Mouse (Mus musculus) hindbrain, postnatal 0 days (tissue): ENCODE measurements at regions not wholly inside any gene's neighbourhood (a gene's known extent, or its start where the extent isn't known, plus 50 kb on each side); places are given as distances from the start of the nearest gene placed in this dataset.

Experiments
- ATAC-seq: fragments of 200-750 bp; cut with Nextera tagmentation; 2 replicates; pipeline ENCODE4 v1.8.0; 2017; ENCODE audit warnings: mild to moderate bottlenecking, moderate TSS enrichment, moderate library complexity
- DNase-seq: peaks from one replicate; pipeline ENCODE4 v3.0.0-alpha.2; 2015; ENCODE audit warnings: low spot score
- H3K27ac ChIP-seq: fragments of 300-500 bp; sonication (generic); 2 replicates; pipeline ENCODE4 v1.5.1; 2014; ENCODE audit warnings: mild to moderate bottlenecking
- H3K27me3 ChIP-seq: fragments of 300-500 bp; sonication (generic); 2 replicates; pipeline ENCODE4 v1.6.1; 2014; ENCODE audit warnings: low read length, mixed read lengths; ENCODE audit not compliant: insufficient read depth
- H3K36me3 ChIP-seq: fragments of 300-500 bp; sonication (generic); 2 replicates; pipeline ENCODE4 v1.6.1; 2014; ENCODE audit warnings: low read length, mixed read lengths; ENCODE audit not compliant: insufficient read depth
- H3K4me1 ChIP-seq: fragments of 300-500 bp; sonication (generic); 2 replicates; pipeline ENCODE4 v1.6.1; 2014; ENCODE audit warnings: antibody characterized with exemption, low read length, mixed read lengths; ENCODE audit not compliant: insufficient read depth
- H3K4me2 ChIP-seq: fragments of 300-500 bp; sonication (generic); 2 replicates; pipeline ENCODE4 v1.6.1; 2014; ENCODE audit warnings: low read depth, mild to moderate bottlenecking, low read length, moderate library complexity, mixed read lengths
- H3K4me3 ChIP-seq: fragments of 300-500 bp; sonication (generic); 2 replicates; pipeline ENCODE4 v1.5.1; 2014; ENCODE audit warnings: low read length
- H3K9ac ChIP-seq: fragments of 300-500 bp; sonication (generic); replicated peaks from 2 replicates; pipeline ENCODE4 v1.6.1; 2014; ENCODE audit warnings: mild to moderate bottlenecking, low read length, moderate library complexity, mixed read lengths
- H3K9me3 ChIP-seq: fragments of 300-500 bp; sonication (generic); 2 replicates; pipeline ENCODE4 v1.6.1; 2016; ENCODE audit warnings: low read length, mixed read lengths
- CTCF ChIP-seq: IDR thresholded peaks from 2 replicates; pipeline ENCODE4 v1.5.1; 2016; ENCODE audit warnings: antibody characterized with exemption, control low read depth, low read depth
- WGBS: fragments of 180-500 bp; shearing (Covaris S2); extraction: QIAGEN DNeasy Blood & Tissue Kit; methylation state at CpG from one replicate; pipeline ENCODE4 v1.1.7; 2014; 5-methylcytosine and 5-hydroxymethylcytosine counted together

DNA sequence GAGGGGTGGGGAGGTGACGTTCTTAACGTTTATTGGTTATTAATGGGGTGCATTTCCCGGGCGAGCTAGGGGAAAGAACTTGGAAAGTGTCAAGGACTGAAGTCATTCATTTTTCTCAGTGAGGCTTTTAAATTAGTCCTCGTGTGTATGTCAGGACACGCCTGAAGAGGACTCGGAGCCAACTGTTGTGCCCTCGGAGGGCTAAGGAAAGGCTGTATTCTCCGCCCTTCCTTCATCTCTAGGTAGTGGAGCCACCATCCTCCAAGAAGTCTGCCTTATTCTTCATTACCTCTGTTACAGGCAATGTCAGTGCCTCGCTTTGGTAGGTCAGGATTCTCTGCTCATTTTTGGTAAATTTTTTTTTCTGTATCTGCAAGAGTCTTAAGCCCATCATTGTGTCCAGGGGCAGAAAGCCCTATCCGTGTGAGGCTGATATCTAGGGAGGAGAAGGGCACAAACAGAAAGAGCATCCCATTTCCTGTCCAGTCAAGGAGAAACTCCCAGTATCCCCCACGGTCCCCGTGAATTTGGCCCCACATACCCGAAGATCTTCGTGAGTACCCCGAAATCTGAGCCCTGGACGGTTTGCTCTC is 84.2 kb upstream of the Calm2 start:
- Histone ChIP-seq H3K4me2 (peak overlapping the region; percentile 66), H3K27ac (peak overlapping the region; percentile 15; the same call in 1 of the 2 replicates), H3K4me1 (0 out of 2 replicates have a peak, but pooled peaks cover 19% of the 10 kb centered on the region), H3K27me3 (no peaks in the 10 kb centered on the region), H3K9me3 (no peaks in the 10 kb centered on the region), H3K9ac (peak overlapping the region; percentile 43), H3K36me3 (no peaks in the 10 kb centered on the region), H3K4me3 (peak overlapping the region; percentile 42)
- no peak for DNase-seq
- peak; percentile 54 for ATAC-seq
- WGBS, result 4% methylated on average over 17 of the region's 17 CpGs
- no peak for TF ChIP-seq CTCF

DNA sequence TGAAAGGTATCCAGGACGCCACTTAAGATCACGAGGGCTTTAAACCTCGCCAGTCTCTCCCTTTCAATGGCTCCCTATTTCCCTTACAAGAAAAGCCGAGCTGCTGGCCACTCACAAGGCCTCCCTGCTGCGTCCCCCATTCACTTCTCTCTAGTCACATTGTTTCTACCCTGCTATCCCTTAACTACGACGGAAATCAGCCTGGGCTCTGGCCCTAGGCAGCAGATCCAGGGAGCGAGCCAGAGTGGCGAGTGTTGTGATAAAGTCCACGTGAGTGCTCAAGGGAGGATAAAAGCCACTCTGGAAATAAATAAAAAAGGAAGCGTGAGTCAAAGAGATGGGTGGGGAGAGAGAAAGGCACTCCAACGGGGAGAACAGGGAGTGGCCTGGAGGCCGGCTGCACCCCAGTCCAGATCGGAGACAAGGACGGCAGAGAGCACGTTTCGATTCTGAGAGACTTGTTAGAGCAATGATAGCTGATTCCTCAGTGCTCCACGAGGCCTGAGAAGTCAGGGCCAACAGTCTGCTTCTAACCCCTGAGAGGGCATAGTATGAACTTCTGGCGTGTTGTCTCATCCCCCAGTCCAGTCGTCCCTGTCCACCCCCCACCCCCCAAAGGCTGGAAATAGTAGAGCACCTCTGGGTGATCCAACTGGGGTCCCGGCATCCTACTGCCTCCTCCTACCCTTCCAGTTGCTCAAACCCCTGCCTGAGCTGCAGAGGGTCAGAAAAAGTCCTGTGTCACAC is 84.8 kb upstream of the Calm2 start:
- Histone ChIP-seq H3K36me3 (no peaks in the 10 kb centered on the region), H3K27ac (peak overlapping the region; percentile 36; the same call in 1 of the 2 replicates), H3K9ac (peak overlapping the region; percentile 43; the same call in 1 of the 2 replicates), H3K4me1 (0 out of 2 replicates have a peak, but pooled peaks cover 19% of the 10 kb centered on the region), H3K4me2 (peak overlapping the region; percentile 66), H3K27me3 (no peaks in the 10 kb centered on the region), H3K9me3 (no peaks in the 10 kb centered on the region), H3K4me3 (peak overlapping the region; percentile 42; the same call in 1 of the 2 replicates)
- TF ChIP-seq CTCF, result no peak
- ATAC-seq, result no peak
- WGBS, result 4% methylated on average over 21 of the region's 21 CpGs
- peak; percentile 19 for DNase-seq

DNA sequence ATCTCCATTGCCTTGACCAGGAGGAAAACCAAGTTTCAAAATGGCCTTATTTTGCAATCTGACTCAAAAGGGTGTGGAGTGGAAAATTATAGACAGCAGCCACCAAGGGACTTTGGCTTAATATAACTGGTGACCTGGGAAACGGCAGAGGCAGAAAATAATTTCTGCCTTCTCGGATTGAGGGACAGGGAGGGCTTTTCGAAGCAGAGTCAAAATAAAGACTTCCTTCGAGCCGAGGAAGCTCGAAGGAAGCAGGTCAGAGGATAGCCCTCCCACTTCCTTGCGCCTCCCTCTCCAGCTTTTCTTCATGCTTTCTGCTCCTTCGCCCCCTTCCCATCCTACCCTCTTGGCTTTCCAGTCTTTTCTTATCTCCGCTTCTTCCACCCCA is 85.4 kb upstream of the Calm2 start:
- H3K4me2 ChIP-seq, result peak overlapping the region; percentile 66
- WGBS, result 14% methylated on average over 9 of the region's 9 CpGs
- 0 out of 2 replicates have a peak, but pooled peaks cover 19% of the 10 kb centered on the region for H3K4me1 ChIP-seq
- H3K36me3 ChIP-seq, result no peaks in the 10 kb centered on the region
- no peak for TF ChIP-seq CTCF
- no peak overlapping the region for H3K9ac ChIP-seq
- H3K9me3 ChIP-seq, result no peaks in the 10 kb centered on the region
- ATAC-seq (no peak), DNase-seq (no peak)
- H3K4me3 ChIP-seq, result 0 out of 2 replicates have a peak overlapping the region, but pooled peaks have one; percentile 42
- no peaks in the 10 kb centered on the region for H3K27me3 ChIP-seq
- peak overlapping the region; percentile 36; the same call in 1 of the 2 replicates for H3K27ac ChIP-seq

DNA sequence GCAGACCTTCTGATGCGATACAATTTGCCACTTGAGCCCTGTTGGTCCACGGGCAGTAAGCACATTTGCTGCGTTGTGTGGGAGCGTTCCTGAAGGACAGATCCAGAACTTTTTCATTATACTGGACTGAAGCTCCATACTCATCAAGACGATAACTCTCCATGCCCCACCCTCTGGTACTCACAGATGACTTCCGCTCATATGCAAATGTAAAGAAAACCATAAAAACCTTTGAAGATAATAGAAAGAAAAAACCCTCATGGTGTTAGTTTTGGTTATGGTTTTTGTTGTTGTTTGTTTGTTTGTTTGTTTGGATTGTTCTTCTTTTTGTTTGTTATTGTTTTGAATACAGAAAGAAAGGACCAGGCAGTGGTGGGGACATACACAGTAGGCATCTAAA is 86.0 kb upstream of the Calm2 start:
- Histone ChIP-seq H3K36me3 (no peaks in the 10 kb centered on the region), H3K4me2 (peak overlapping the region; percentile 66), H3K27ac (no peak overlapping the region), H3K4me3 (no peak overlapping the region), H3K27me3 (no peaks in the 10 kb centered on the region), H3K9me3 (no peaks in the 10 kb centered on the region), H3K4me1 (0 out of 2 replicates have a peak, but pooled peaks cover 19% of the 10 kb centered on the region), H3K9ac (no peak overlapping the region)
- WGBS, result 37% methylated on average over 6 of the region's 6 CpGs
- ATAC-seq (no peak), DNase-seq (no peak)
- no peak for TF ChIP-seq CTCF

DNA sequence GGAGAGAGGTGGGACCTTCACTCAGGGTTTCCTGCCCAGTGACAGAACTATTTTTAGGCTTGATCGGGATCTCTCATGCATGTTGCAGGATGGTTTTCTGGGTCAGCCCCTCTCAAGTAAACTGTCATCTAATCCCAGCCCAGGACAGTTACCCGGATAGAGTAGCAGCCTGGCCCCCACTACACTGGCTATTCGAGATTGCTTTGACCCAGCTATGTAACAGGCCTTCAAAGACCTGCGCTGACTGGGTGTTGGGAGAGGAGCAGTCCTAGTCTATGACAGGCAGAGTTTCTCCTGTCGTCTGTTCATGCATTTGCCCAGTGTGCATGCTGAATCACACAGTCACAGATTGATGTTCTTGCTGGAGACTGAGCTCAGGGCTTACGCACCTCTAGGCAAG is 86.2 kb upstream of the Epcam start:
- TF ChIP-seq CTCF, result no peak
- no peaks in the 10 kb centered on the region for H3K9me3 ChIP-seq
- ATAC-seq (no peak), DNase-seq (no peak)
- no peak overlapping the region for H3K4me3 ChIP-seq
- no peaks in the 10 kb centered on the region for H3K4me1 ChIP-seq
- no peak overlapping the region for H3K27ac ChIP-seq
- no peak overlapping the region for H3K9ac ChIP-seq
- no peak overlapping the region for H3K4me2 ChIP-seq
- no peaks in the 10 kb centered on the region for H3K36me3 ChIP-seq
- H3K27me3 ChIP-seq, result no peaks in the 10 kb centered on the region
- WGBS, result 76% methylated on average over 6 of the region's 6 CpGs

DNA sequence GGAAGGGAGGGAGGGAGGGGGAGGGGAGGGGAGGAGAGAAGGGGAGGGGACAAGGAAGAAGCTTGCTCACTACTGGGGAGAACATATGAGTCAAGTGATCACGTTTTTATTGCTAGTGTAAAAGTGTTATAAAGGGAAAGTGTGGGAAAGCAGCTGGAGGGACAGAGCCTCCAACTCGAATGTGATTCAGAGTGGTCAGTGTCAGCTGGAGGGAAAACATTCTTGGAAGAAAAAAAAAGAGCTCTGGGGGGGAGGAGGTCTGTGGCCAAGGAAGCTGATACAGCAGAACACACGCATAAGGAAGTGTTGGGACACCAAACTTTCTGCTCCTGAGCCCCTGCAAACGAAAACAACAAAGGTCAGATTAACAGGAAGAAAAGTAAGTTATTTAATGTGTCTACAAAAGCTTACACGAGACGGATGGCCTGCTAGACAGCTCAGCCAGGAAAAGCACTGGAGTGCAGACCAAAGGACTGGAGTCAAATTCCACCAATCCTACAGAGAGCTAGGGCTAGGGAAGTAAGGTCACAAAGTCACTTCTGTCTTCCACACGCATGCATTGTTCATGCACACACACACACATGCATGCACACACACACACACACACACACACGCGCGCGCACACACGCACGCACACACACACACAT is 85.1 kb upstream of the Epcam start:
- ATAC-seq (no peak), DNase-seq (no peak)
- 68% methylated on average over 13 of the region's 13 CpGs for WGBS
- no peak overlapping the region for H3K27ac ChIP-seq
- H3K4me2 ChIP-seq, result no peak overlapping the region
- no peak for TF ChIP-seq CTCF
- H3K27me3 ChIP-seq, result no peaks in the 10 kb centered on the region
- H3K36me3 ChIP-seq, result no peaks in the 10 kb centered on the region
- H3K9me3 ChIP-seq, result no peaks in the 10 kb centered on the region
- no peaks in the 10 kb centered on the region for H3K4me1 ChIP-seq
- no peak overlapping the region for H3K9ac ChIP-seq
- H3K4me3 ChIP-seq, result no peak overlapping the region

DNA sequence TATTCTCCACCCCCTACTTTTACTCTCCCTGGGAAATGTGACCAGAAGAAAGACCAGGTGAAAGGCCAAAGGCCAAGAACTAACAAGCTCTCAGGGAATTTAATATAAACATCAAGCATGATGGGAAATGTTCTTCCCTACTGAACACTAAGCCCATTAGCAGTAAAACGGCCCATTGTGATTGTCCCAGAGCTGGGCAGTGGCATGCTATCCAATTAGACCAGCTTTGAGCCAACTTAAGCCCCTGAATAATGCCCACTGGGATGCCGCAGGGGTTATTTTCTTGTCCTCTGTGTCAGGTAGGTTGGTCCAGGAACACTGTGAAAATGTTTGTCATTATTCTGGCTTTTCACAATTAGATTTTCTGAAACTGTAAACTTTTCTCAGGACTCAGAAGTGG is 81.2 kb upstream of the Epcam start:
- H3K9ac ChIP-seq, result no peak overlapping the region
- DNase-seq (no peak), ATAC-seq (no peak)
- no peak overlapping the region for H3K27ac ChIP-seq
- H3K4me2 ChIP-seq, result no peak overlapping the region
- 61% methylated on average over 2 of the region's 2 CpGs for WGBS
- H3K9me3 ChIP-seq, result no peaks in the 10 kb centered on the region
- H3K4me1 ChIP-seq, result no peaks in the 10 kb centered on the region
- H3K27me3 ChIP-seq, result no peaks in the 10 kb centered on the region
- H3K36me3 ChIP-seq, result no peaks in the 10 kb centered on the region
- TF ChIP-seq CTCF, result no peak
- H3K4me3 ChIP-seq, result no peak overlapping the region
